Mouse (Mus musculus): ENCODE measurements around the gene Zg16.
A peak's percentile ranks its signal among the peaks of the same experiment; 100 is the strongest.
"Not testable (repeated sequence)": the region's sequence is repeated elsewhere in the genome, so short reads cannot be mapped to it uniquely, and the experiment has no call there.

Gene Zg16

GRCm38 (mm10) chr7:127104560-127105332 lies 17.6 kb upstream of the Zg16 start:
- DNase-seq (ENCODE audit: low spot score): peak; percentile 52

- DNase-seq (ENCODE audit: low spot score): peak; percentile 53
These were observed 16.8 kb upstream of the Zg16 start for GRCm38 (mm10) chr7:127103960-127104359.

GRCm38 (mm10) chr7:127102148-127102547 lies 15.0 kb upstream of the Zg16 start:
- DNase-seq (ENCODE audit: low spot score): no peak

GRCm38 (mm10) chr7:127101451-127102016 lies 14.4 kb upstream of the Zg16 start:
- no peak for DNase-seq (ENCODE audit: low spot score)

- no peak for DNase-seq (ENCODE audit: low spot score)
These were observed 12.4 kb upstream of the Zg16 start for GRCm38 (mm10) chr7:127099528-127099927.

GRCm38 (mm10) chr7:127098950-127099349 lies 11.8 kb upstream of the Zg16 start:
- no peak for DNase-seq (ENCODE audit: low spot score)

GRCm38 (mm10) chr7:127098521-127098920 lies 11.4 kb upstream of the Zg16 start:
- DNase-seq (ENCODE audit: low spot score): no peak

- DNase-seq (ENCODE audit: low spot score): no peak
These were observed 9.3 kb upstream of the Zg16 start for GRCm38 (mm10) chr7:127096456-127096855.

- no peak for DNase-seq (ENCODE audit: low spot score)
These were observed 6.8 kb upstream of the Zg16 start for GRCm38 (mm10) chr7:127093914-127094313.

- no peak for DNase-seq (ENCODE audit: low spot score)
These were observed 4.2 kb upstream of the Zg16 start, which contains the start of gene AI467606 for GRCm38 (mm10) chr7:127091114-127091896. AI467606 (plus strand) TSS chr7:127091359.

- DNase-seq (ENCODE audit: low spot score): no peak
These were observed 3.3 kb upstream of the Zg16 start for GRCm38 (mm10) chr7:127090154-127091113.

- DNase-seq (ENCODE audit: low spot score): no peak
These were observed 2.0 kb upstream of the Zg16 start for GRCm38 (mm10) chr7:127088901-127089845.

GRCm38 (mm10) chr7:127088083-127088482 lies 955 bp upstream of the Zg16 start:
- DNase-seq (ENCODE audit: low spot score): no peak

- not testable (repeated sequence) for DNase-seq (ENCODE audit: low spot score)
These were observed 1.4 kb downstream of the Zg16 start for GRCm38 (mm10) chr7:127085751-127086150.

- DNase-seq (ENCODE audit: low spot score): no peak
These were observed 2.3 kb downstream of the Zg16 start for GRCm38 (mm10) chr7:127084794-127085193.

- no peak for DNase-seq (ENCODE audit: low spot score)
These were observed 3.4 kb downstream of the Zg16 start for GRCm38 (mm10) chr7:127083689-127084088.

GRCm38 (mm10) chr7:127082995-127083394 lies 4.1 kb downstream of the Zg16 start:
- no peak for DNase-seq (ENCODE audit: low spot score)

- no peak for DNase-seq (ENCODE audit: low spot score)
These were observed 4.9 kb downstream of the Zg16 start for GRCm38 (mm10) chr7:127082271-127082670.

- DNase-seq (ENCODE audit: low spot score): no peak
These were observed 7.1 kb downstream of the Zg16 start for GRCm38 (mm10) chr7:127080045-127080444.

- DNase-seq (ENCODE audit: low spot score): no peak
These were observed 9.4 kb downstream of the Zg16 start for GRCm38 (mm10) chr7:127077692-127078091.

GRCm38 (mm10) chr7:127076188-127076587 lies 10.9 kb downstream of the Zg16 start:
- DNase-seq (ENCODE audit: low spot score): no peak

Data from testis, postnatal 14 days (tissue).